ENCODE assay signal across 8 mouse cellular contexts in genomic region chr11:102026694-102027360, GRCm38 (mm10). TPM values are rescaled to one million over a fixed set of nuclear protein-coding genes. Genes with fewer than 3 reads are reported as not detected.
DNase-seq lines count a peak whose midpoint lies in the region; ATAC-seq and TF ChIP-seq lines count a peak whose summit lies in the region.

No protein-coding gene starts in this region.

- H3K4me1 ChIP-seq in intestine, postnatal 0 days (replicated peaks; ENCODE audit: control insufficient read depth, insufficient read depth, low read length): no peaks in the 10 kb centered on the region; the same call in 1 of the 2 replicates
- peaks cover 21% of the 10 kb centered on the region for H3K4me1 ChIP-seq in limb, embryonic 12.5 days (replicated peaks)
- peaks cover 31% of the 10 kb centered on the region for H3K4me1 ChIP-seq in midbrain, embryonic 15.5 days
- H3K4me1 ChIP-seq in stomach, embryonic 16.5 days (ENCODE audit: control insufficient read depth, insufficient read depth, low read length): 0 out of 2 replicates have a peak, but pooled peaks cover 4% of the 10 kb centered on the region

- 0 out of 2 replicates have a peak, but pooled peaks cover 9% of the 10 kb centered on the region for H3K27me3 ChIP-seq in intestine, postnatal 0 days (replicated peaks; ENCODE audit: control insufficient read depth, insufficient read depth, low read length)
- no peaks in the 10 kb centered on the region for H3K27me3 ChIP-seq in limb, embryonic 12.5 days
- no peaks in the 10 kb centered on the region for H3K27me3 ChIP-seq in midbrain, embryonic 15.5 days (replicated peaks)
- H3K27me3 ChIP-seq in stomach, embryonic 16.5 days (ENCODE audit: control insufficient read depth, insufficient read depth, low read length): no peaks in the 10 kb centered on the region

- no peaks in the 10 kb centered on the region for H3K36me3 ChIP-seq in intestine, postnatal 0 days (ENCODE audit: control insufficient read depth, insufficient read depth)
- H3K36me3 ChIP-seq in limb, embryonic 12.5 days: peaks cover 17% of the 10 kb centered on the region
- H3K36me3 ChIP-seq in midbrain, embryonic 15.5 days (replicated peaks): no peaks in the 10 kb centered on the region; the same call in 1 of the 2 replicates
- no peaks in the 10 kb centered on the region for H3K36me3 ChIP-seq in stomach, embryonic 16.5 days (ENCODE audit: control insufficient read depth, insufficient read depth, low read length)

- H3K9ac ChIP-seq in intestine, postnatal 0 days (ENCODE audit: low read depth, low read length): peak overlapping the region; percentile 58
- peak overlapping the region; percentile 74 for H3K9ac ChIP-seq in limb, embryonic 12.5 days (replicated peaks)
- H3K9ac ChIP-seq in midbrain, embryonic 15.5 days: peak overlapping the region; percentile 75
- peak overlapping the region; percentile 65 for H3K9ac ChIP-seq in stomach, embryonic 16.5 days (ENCODE audit: low read length)

- no peaks in the 10 kb centered on the region for H3K9me3 ChIP-seq in intestine, postnatal 0 days (ENCODE audit: control insufficient read depth)
- H3K9me3 ChIP-seq in limb, embryonic 12.5 days: no peaks in the 10 kb centered on the region
- H3K9me3 ChIP-seq in midbrain, embryonic 15.5 days: no peaks in the 10 kb centered on the region
- H3K9me3 ChIP-seq in stomach, embryonic 16.5 days (replicated peaks; ENCODE audit: control insufficient read depth, low read length): no peaks in the 10 kb centered on the region

- under 1% methylated on average over 50 of the region's 73 CpGs for WGBS in intestine, postnatal 0 days
- under 1% methylated on average over 50 of the region's 73 CpGs for WGBS in limb, embryonic 12.5 days
- under 1% methylated on average over 46 of the region's 73 CpGs for WGBS in midbrain, embryonic 15.5 days
- WGBS in stomach, embryonic 16.5 days: 2% methylated on average over 60 of the region's 73 CpGs

- no peak for ATAC-seq in CD4-positive, CD25-positive, alpha-beta regulatory T cell, adult 4 months
- peak; percentile 72 for ATAC-seq in intestine, postnatal 0 days
- ATAC-seq in limb, embryonic 12.5 days (ENCODE audit: insufficient number of reproducible peaks, insufficient read depth, low FRiP score, low TSS enrichment, low read depth): peak; percentile 87
- ATAC-seq in midbrain, embryonic 15.5 days (replicated peaks): peak; percentile 90
- peak; percentile 92 for ATAC-seq in stomach, embryonic 16.5 days (ENCODE audit: insufficient read depth, low FRiP score)

- TF ChIP-seq CTCF in intestine, postnatal 0 days (IDR thresholded peaks at IDR 0.05; ENCODE audit: low read depth): no peak

- H3K4me3 ChIP-seq in intestine, postnatal 0 days (ENCODE audit: low read depth, low read length): peak overlapping the region; percentile 60
- H3K4me3 ChIP-seq in limb, embryonic 12.5 days (replicated peaks): peak overlapping the region; percentile 60
- peak overlapping the region; percentile 71 for H3K4me3 ChIP-seq in midbrain, embryonic 15.5 days
- peak overlapping the region; percentile 64 for H3K4me3 ChIP-seq in stomach, embryonic 16.5 days (replicated peaks; ENCODE audit: low read length)

- peak overlapping the region; percentile 41; the same call in 1 of the 2 replicates for H3K27ac ChIP-seq in intestine, postnatal 0 days (ENCODE audit: low read depth, low read length)
- H3K27ac ChIP-seq in limb, embryonic 12.5 days: peak overlapping the region; percentile 66
- H3K27ac ChIP-seq in midbrain, embryonic 15.5 days: peak overlapping the region; percentile 91
- H3K27ac ChIP-seq in stomach, embryonic 16.5 days (ENCODE audit: low read length): peak overlapping the region; percentile 49; the same call in 1 of the 2 replicates

- peak overlapping the region; percentile 94 for H3K4me2 ChIP-seq in intestine, postnatal 0 days (replicated peaks; ENCODE audit: low read depth)
- H3K4me2 ChIP-seq in limb, embryonic 12.5 days: peak overlapping the region; percentile 90
- H3K4me2 ChIP-seq in midbrain, embryonic 15.5 days: peak overlapping the region; percentile 65
- H3K4me2 ChIP-seq in stomach, embryonic 16.5 days (ENCODE audit: low read depth, low read length): peak overlapping the region; percentile 74

- peak; percentile 12 for DNase-seq in CD4-positive, CD25-positive, alpha-beta regulatory T cell, adult 2 months (ENCODE audit: low read depth, low spot score)
- peak; percentile 79 for DNase-seq in embryo, embryonic 11.5 days (ENCODE audit: low read depth, low spot score)
- peak; percentile 75 for DNase-seq in heart, adult 18-20 months

RNA-seq across cellular contexts. Expression of gene Mpp3, which starts 1.4 kb away (rescaled TPM):
- under 1 TPM in 1 of 2 experiments, not detected in 1; 0.42 TPM for polyA plus RNA-seq in CD4-positive, CD25-positive, alpha-beta regulatory T cell, adult 4 months (2017; shearing (Covaris generic))
- 1 to 10 TPM; 1.4 to 1.5 TPM for total RNA-seq in heart, adult 18-20 months (2021)
- polyA plus RNA-seq in intestine, postnatal 0 days (2015; fragmentation: Nextera tagmentation; extraction: Ambion mirVana): 8.1 and 8.6 TPM in 2 replicates
- polyA plus RNA-seq in limb, embryonic 12.5 days (2016; fragmentation: Nextera tagmentation; extraction: Ambion mirVana): 13.7 and 16.3 TPM in 2 replicates
- 60.1 and 62.9 TPM in 2 replicates for polyA plus RNA-seq in midbrain, embryonic 15.5 days (2015; fragmentation: Nextera tagmentation; extraction: Ambion mirVana)
- polyA plus RNA-seq in stomach, embryonic 16.5 days (2015; fragmentation: Nextera tagmentation; extraction: Ambion mirVana): 7.4 and 9.6 TPM in 2 replicates

RNA-seq across cellular contexts. Expression of gene Cd300lg, which starts 14.5 kb away (rescaled TPM):
- polyA plus RNA-seq in CD4-positive, CD25-positive, alpha-beta regulatory T cell, adult 4 months (2017; shearing (Covaris generic)): not detected
- total RNA-seq in heart, adult 18-20 months (2021): 10 to 100 TPM; 49.0 to 52.9 TPM
- 5.4 and 5.6 TPM in 2 replicates for polyA plus RNA-seq in intestine, postnatal 0 days (2015; fragmentation: Nextera tagmentation; extraction: Ambion mirVana)
- polyA plus RNA-seq in limb, embryonic 12.5 days (2016; fragmentation: Nextera tagmentation; extraction: Ambion mirVana): 0.40 and 0.70 TPM in 2 replicates
- polyA plus RNA-seq in midbrain, embryonic 15.5 days (2015; fragmentation: Nextera tagmentation; extraction: Ambion mirVana): 0.31 and 0.43 TPM in 2 replicates
- polyA plus RNA-seq in stomach, embryonic 16.5 days (2015; fragmentation: Nextera tagmentation; extraction: Ambion mirVana): 2.9 and 3.5 TPM in 2 replicates

RNA-seq across cellular contexts. Expression of gene Dusp3, which starts 40.0 kb away (rescaled TPM):
- 1 to 10 TPM; 1.6 to 1.7 TPM for polyA plus RNA-seq in CD4-positive, CD25-positive, alpha-beta regulatory T cell, adult 4 months (2017; shearing (Covaris generic))
- 100 to 1,000 TPM; 107 to 117 TPM for total RNA-seq in heart, adult 18-20 months (2021)
- 49.9 and 53.5 TPM in 2 replicates for polyA plus RNA-seq in intestine, postnatal 0 days (2015; fragmentation: Nextera tagmentation; extraction: Ambion mirVana)
- polyA plus RNA-seq in limb, embryonic 12.5 days (2016; fragmentation: Nextera tagmentation; extraction: Ambion mirVana): 11.2 and 11.6 TPM in 2 replicates
- polyA plus RNA-seq in midbrain, embryonic 15.5 days (2015; fragmentation: Nextera tagmentation; extraction: Ambion mirVana): 21.7 and 22.2 TPM in 2 replicates
- polyA plus RNA-seq in stomach, embryonic 16.5 days (2015; fragmentation: Nextera tagmentation; extraction: Ambion mirVana): 26.1 and 26.3 TPM in 2 replicates

RNA-seq across cellular contexts. Expression of gene Cfap97d1, which starts 42.7 kb away (rescaled TPM):
- polyA plus RNA-seq in CD4-positive, CD25-positive, alpha-beta regulatory T cell, adult 4 months (2017; shearing (Covaris generic)): not detected
- not detected for total RNA-seq in heart, adult 18-20 months (2021)
- polyA plus RNA-seq in intestine, postnatal 0 days (2015; fragmentation: Nextera tagmentation; extraction: Ambion mirVana): not detected in 2 replicates
- not detected in 2 replicates for polyA plus RNA-seq in limb, embryonic 12.5 days (2016; fragmentation: Nextera tagmentation; extraction: Ambion mirVana)
- not detected in 2 replicates for polyA plus RNA-seq in midbrain, embryonic 15.5 days (2015; fragmentation: Nextera tagmentation; extraction: Ambion mirVana)
- polyA plus RNA-seq in stomach, embryonic 16.5 days (2015; fragmentation: Nextera tagmentation; extraction: Ambion mirVana): not detected in 2 replicates

Comparison
In these comparisons a context has a peak if more than half of its experiments do, and no peak if none do; other contexts are left out.
1. DNase-seq: peak in every context shown above with its lines; median percentile 79 in embryo, embryonic 11.5 days; 75 in heart, adult 18-20 months; 12 in CD4-positive, CD25-positive, alpha-beta regulatory T cell, adult 2 months.
2. H3K27ac ChIP-seq: peak in every context shown above with its lines; median percentile 91 in midbrain, embryonic 15.5 days; 66 in limb, embryonic 12.5 days; 49 in stomach, embryonic 16.5 days; 41 in intestine, postnatal 0 days.